Mouse (Mus musculus) kidney, postnatal 0 days (tissue): ENCODE measurements around the gene Nags. TPM values are rescaled to one million over a fixed set of nuclear protein-coding genes. Genes with fewer than 3 reads are reported as not detected.

Source experiments
- ATAC-seq: fragments of 200-750 bp; cut with Nextera tagmentation; replicated peaks from 2 replicates; pipeline ENCODE4 v1.8.0; 2017; ENCODE audit warnings: low read depth, moderate number of reproducible peaks, moderate TSS enrichment, moderate library complexity; ENCODE audit not compliant: low FRiP score
- DNase-seq: peaks from one replicate; pipeline ENCODE4 v3.0.0-alpha.2; 2016; ENCODE audit warnings: low spot score
- H3K27ac ChIP-seq: fragments of 300-500 bp; sonication (generic); 2 replicates; pipeline ENCODE4 v1.5.1; 2014; ENCODE audit warnings: mild to moderate bottlenecking
- H3K27me3 ChIP-seq: fragments of 300-500 bp; sonication (generic); 2 replicates; pipeline ENCODE4 v1.6.1; 2014; ENCODE audit warnings: low read length, mixed read lengths; ENCODE audit not compliant: insufficient read depth
- H3K36me3 ChIP-seq: fragments of 300-500 bp; sonication (generic); 2 replicates; pipeline ENCODE4 v1.6.1; 2014; ENCODE audit warnings: low read length, mixed read lengths; ENCODE audit not compliant: insufficient read depth
- H3K4me1 ChIP-seq: fragments of 300-500 bp; sonication (generic); replicated peaks from 2 replicates; pipeline ENCODE4 v1.6.1; 2014; ENCODE audit warnings: antibody characterized with exemption, low read length, mixed read lengths; ENCODE audit not compliant: insufficient read depth
- H3K4me2 ChIP-seq: fragments of 300-500 bp; sonication (generic); 2 replicates; pipeline ENCODE4 v1.6.1; 2014; ENCODE audit warnings: mild to moderate bottlenecking, low read length, moderate library complexity, mixed read lengths
- H3K4me3 ChIP-seq: fragments of 300-500 bp; sonication (generic); replicated peaks from 2 replicates; pipeline ENCODE4 v1.5.1; 2014; ENCODE audit warnings: low read depth, low read length
- H3K9ac ChIP-seq: fragments of 300-500 bp; sonication (generic); 2 replicates; pipeline ENCODE4 v1.6.1; 2014; ENCODE audit warnings: low read depth, low read length
- H3K9me3 ChIP-seq: fragments of 300-500 bp; sonication (generic); replicated peaks from 2 replicates; pipeline ENCODE4 v1.6.1; 2016; ENCODE audit warnings: low read length, inconsistent platforms, mixed read lengths
- CTCF ChIP-seq: IDR thresholded peaks from 2 replicates; pipeline ENCODE4 v1.5.1; 2016; ENCODE audit warnings: antibody characterized with exemption, low read depth, mild to moderate bottlenecking, moderate library complexity
- WGBS: fragments of 180-500 bp; shearing (Covaris S2); extraction: QIAGEN DNeasy Blood & Tissue Kit; methylation state at CpG from one replicate; pipeline ENCODE4 v1.1.7; 2014; 5-methylcytosine and 5-hydroxymethylcytosine counted together
- polyA plus RNA-seq: library from polyadenylated mRNA; unstranded; fragments of >200 nt; fragmentation: Nextera tagmentation; extraction: Ambion mirVana; gene quantifications from 2 replicates; pipeline ENCODE4 v1.2.1, GENCODE M21; 2015

Gene Nags
- polyA plus RNA-seq, 1 experiment from 2014 or later = not detected

DNA sequence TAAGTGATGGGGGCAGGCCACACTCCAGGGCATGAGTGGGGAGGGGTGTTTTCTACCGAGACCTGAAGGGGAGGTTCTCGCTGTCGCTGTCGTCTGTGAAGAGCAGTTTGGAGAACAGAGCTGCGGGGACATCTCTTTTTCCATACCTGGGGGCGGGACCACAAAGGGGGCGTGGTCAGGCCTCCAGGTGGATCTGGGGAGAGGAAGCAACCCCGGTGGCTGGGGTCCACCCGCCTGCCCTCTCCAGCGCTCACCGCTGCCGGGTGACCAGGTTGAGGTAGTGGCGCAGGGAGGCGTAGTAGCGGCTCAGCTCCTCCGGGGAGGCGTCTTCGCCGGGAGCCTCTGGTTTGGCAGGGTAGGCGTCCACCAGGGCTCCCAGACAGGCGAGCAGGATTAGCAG, 38.4 kb upstream of the Nags start:
- ATAC-seq = no peak
- H3K27me3 ChIP-seq = peaks cover 40% of the 10 kb centered on the region
- no peak for DNase-seq
- no peak overlapping the region for H3K9ac ChIP-seq
- H3K4me2 ChIP-seq = peak overlapping the region; percentile 42
- TF ChIP-seq CTCF = no peak
- 2% methylated on average over 21 of the region's 21 CpGs for WGBS
- H3K4me3 ChIP-seq = peak overlapping the region; percentile 18; the same call in 1 of the 2 replicates
- 0 out of 2 replicates have a peak, but pooled peaks cover 3% of the 10 kb centered on the region for H3K4me1 ChIP-seq
- H3K27ac ChIP-seq = no peak overlapping the region
- H3K36me3 ChIP-seq = no peaks in the 10 kb centered on the region
- no peaks in the 10 kb centered on the region for H3K9me3 ChIP-seq

- no peak within 1 kb of the TSS for H3K27ac ChIP-seq
- no peak for ATAC-seq
- H3K4me2 ChIP-seq = peak within 1 kb of the TSS; percentile 42
- H3K9ac ChIP-seq = no peak within 1 kb of the TSS
- H3K4me3 ChIP-seq = peak within 1 kb of the TSS; percentile 18; the same call in 1 of the 2 replicates
- H3K36me3 ChIP-seq = no peaks in the 10 kb centered on the region
- no peak for DNase-seq
- H3K27me3 ChIP-seq = peaks cover 40% of the 10 kb centered on the region
- no peaks in the 10 kb centered on the region for H3K4me1 ChIP-seq
- no peaks in the 10 kb centered on the region for H3K9me3 ChIP-seq
- 10% methylated on average over 9 of the region's 9 CpGs for WGBS
- no peak for TF ChIP-seq CTCF
These were observed 37.6 kb upstream of the Nags start, which contains the start of gene Pyy for GRCm38 (mm10) chr11:102107732-102108131. Gene Pyy (minus strand): TSS chr11:102107832.

GRCm38 (mm10) chr11:102111576-102111975, 33.7 kb upstream of the Nags start:
- Histone ChIP-seq H3K4me2 (no peak overlapping the region), H3K9me3 (no peaks in the 10 kb centered on the region), H3K36me3 (no peaks in the 10 kb centered on the region), H3K27me3 (peaks cover 21% of the 10 kb centered on the region), H3K9ac (no peak overlapping the region), H3K4me3 (no peak overlapping the region), H3K27ac (no peak overlapping the region), H3K4me1 (no peaks in the 10 kb centered on the region)
- TF ChIP-seq CTCF = no peak
- no peak for ATAC-seq
- WGBS = 72% methylated on average over 5 of the region's 5 CpGs
- no peak for DNase-seq

DNA sequence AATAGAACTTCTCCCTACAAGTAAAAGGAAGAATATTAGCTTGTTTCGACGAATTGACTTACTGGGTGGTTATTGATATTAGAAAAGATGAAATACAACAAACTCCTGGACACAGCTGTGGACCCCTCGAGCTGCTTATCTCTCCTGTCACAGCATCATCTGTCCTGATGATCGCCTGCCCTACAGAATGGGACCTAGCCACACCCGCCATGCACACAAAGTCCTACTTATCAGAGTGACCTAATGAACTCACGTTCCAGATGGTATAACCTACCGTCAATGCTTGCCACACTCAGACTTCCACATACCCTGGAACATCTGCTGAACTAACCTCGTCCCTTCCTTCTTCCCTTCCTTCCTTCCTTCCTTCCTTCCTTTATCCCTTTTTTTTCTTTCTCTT, 29.1 kb upstream of the Nags start:
- ATAC-seq (no peak), DNase-seq (no peak)
- Histone ChIP-seq H3K4me1 (no peaks in the 10 kb centered on the region), H3K4me2 (no peak overlapping the region), H3K27me3 (no peaks in the 10 kb centered on the region), H3K9me3 (no peaks in the 10 kb centered on the region), H3K9ac (no peak overlapping the region), H3K36me3 (no peaks in the 10 kb centered on the region), H3K27ac (no peak overlapping the region), H3K4me3 (no peak overlapping the region)
- 75% methylated on average over 8 of the region's 8 CpGs for WGBS
- no peak for TF ChIP-seq CTCF

DNA sequence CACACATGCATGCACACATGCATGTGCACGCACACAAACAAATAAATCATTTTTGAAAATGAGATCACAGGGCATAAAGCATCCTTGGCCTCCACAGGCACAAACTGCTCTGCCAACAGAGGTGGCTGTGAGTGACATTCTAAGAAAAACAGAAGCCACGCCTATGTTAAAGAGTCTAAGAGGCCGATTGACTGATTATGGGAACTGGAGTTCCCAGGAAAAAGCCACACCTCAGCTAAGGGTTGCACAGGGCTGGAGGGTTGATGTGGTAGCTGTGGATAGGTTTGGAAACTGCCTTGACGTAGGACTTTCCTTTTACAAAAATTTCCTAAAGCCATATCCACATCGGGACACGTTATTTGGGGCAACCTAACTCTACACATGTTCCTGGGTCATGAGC, 27.9 kb upstream of the Nags start:
- no peak overlapping the region for H3K4me3 ChIP-seq
- no peaks in the 10 kb centered on the region for H3K4me1 ChIP-seq
- no peaks in the 10 kb centered on the region for H3K9me3 ChIP-seq
- no peak overlapping the region for H3K27ac ChIP-seq
- ATAC-seq (no peak), DNase-seq (no peak)
- no peak overlapping the region for H3K9ac ChIP-seq
- TF ChIP-seq CTCF = no peak
- 73% methylated on average over 6 of the region's 6 CpGs for WGBS
- no peaks in the 10 kb centered on the region for H3K36me3 ChIP-seq
- H3K27me3 ChIP-seq = no peaks in the 10 kb centered on the region
- no peak overlapping the region for H3K4me2 ChIP-seq

DNA sequence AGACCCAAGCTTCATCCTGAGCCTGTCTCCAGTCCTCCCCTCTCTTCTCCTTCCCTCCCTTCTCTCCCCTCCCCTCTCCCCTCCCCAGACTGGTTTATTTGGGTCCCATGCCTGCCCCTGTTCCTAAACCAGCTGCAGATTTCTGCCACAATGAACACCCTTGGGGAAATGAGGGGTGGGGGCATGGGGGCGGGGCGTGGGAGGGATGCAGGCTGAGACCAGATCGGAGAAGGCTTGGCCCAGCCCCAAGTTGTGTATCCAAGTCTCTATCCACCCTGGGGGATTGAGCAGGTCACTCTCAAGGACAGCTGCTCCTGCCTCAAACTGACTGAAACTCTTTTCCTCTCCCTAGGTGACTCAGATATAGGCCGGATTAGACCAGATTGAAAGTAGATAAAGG, 10.8 kb upstream of the Nags start:
- H3K27ac ChIP-seq = no peak overlapping the region
- H3K4me3 ChIP-seq = no peak overlapping the region
- no peaks in the 10 kb centered on the region for H3K9me3 ChIP-seq
- WGBS = 29% methylated on average over 4 of the region's 4 CpGs
- no peaks in the 10 kb centered on the region for H3K27me3 ChIP-seq
- H3K4me2 ChIP-seq = no peak overlapping the region
- H3K36me3 ChIP-seq = no peaks in the 10 kb centered on the region
- no peak for TF ChIP-seq CTCF
- no peaks in the 10 kb centered on the region for H3K4me1 ChIP-seq
- DNase-seq (no peak), ATAC-seq (no peak)
- no peak overlapping the region for H3K9ac ChIP-seq
